Mouse (Mus musculus) adrenal gland, postnatal 4 days (tissue): ENCODE results near the gene Slc17a1. TPM values are rescaled to one million over a fixed set of nuclear protein-coding genes. Genes with fewer than 3 reads are reported as not detected.

Experiments used
- DNase-seq, 2 experiments: peaks; one replicate each; pipeline ENCODE4 v3.0.0; 2021 to 2022; ENCODE audit warnings: low spot score in 2 of 2, mixed read lengths in 2 of 2
- long read RNA-seq, 2 experiments: library from polyadenylated mRNA; stranded (forward); transcript quantifications; one replicate each; pipeline ENCODE4 v2.0.0; 2021
- total RNA-seq, 2 experiments: library from RNA; stranded (reverse); gene quantifications; 2 replicates each; pipeline ENCODE4 v1.2.3; 2021

The Slc17a1 gene
- 1 to 10 TPM in 1 of 2 experiments, under 1 TPM in 1; 0.37 to 5.1 TPM for total RNA-seq
- long read RNA-seq, experiment 1, result 0 reads
- long read RNA-seq, experiment 2, partial matches to known transcripts, result 0 of 9 reads
- long read RNA-seq, experiment 2, other reads (novel, unspliced or antisense), result 2 of 9 reads

- no peak for DNase-seq
Observed at GRCm38 (mm10) chr13:23867405-23867804, at the start of gene Slc17a1. Gene Slc17a1 (plus strand): TSS chr13:23867750.

- DNase-seq, result no peak
Observed at GRCm38 (mm10) chr13:23820179-23820940, 47.2 kb upstream of the Slc17a1 start.

GRCm38 (mm10) chr13:23822213-23822612 lies 45.3 kb upstream of the Slc17a1 start:
- no peak for DNase-seq

- DNase-seq, result no peak
Observed at GRCm38 (mm10) chr13:23826606-23827005, 40.9 kb upstream of the Slc17a1 start.

- no peak for DNase-seq
Observed at GRCm38 (mm10) chr13:23833053-23833452, 34.5 kb upstream of the Slc17a1 start.

GRCm38 (mm10) chr13:23834836-23835235 lies 32.7 kb upstream of the Slc17a1 start:
- no peak for DNase-seq

- no peak for DNase-seq
Observed at GRCm38 (mm10) chr13:23836630-23837029, 30.9 kb upstream of the Slc17a1 start.

GRCm38 (mm10) chr13:23839308-23839707 lies 28.2 kb upstream of the Slc17a1 start, which contains the start of gene Slc17a3:
Gene Slc17a3 (plus strand): TSS chr13:23839434.
- no peak for DNase-seq

GRCm38 (mm10) chr13:23845851-23846250 lies 21.7 kb upstream of the Slc17a1 start:
- no peak for DNase-seq

GRCm38 (mm10) chr13:23849299-23849698 lies 18.3 kb upstream of the Slc17a1 start:
- no peak for DNase-seq

- no peak for DNase-seq
Observed at GRCm38 (mm10) chr13:23856401-23856800, 11.1 kb upstream of the Slc17a1 start.

- no peak for DNase-seq
Observed at GRCm38 (mm10) chr13:23861815-23862214, 5.7 kb upstream of the Slc17a1 start.

- no peak for DNase-seq
Observed at GRCm38 (mm10) chr13:23864711-23865110, 2.8 kb upstream of the Slc17a1 start.

- DNase-seq, result no peak
Observed at GRCm38 (mm10) chr13:23866086-23866710, 1.4 kb upstream of the Slc17a1 start.

GRCm38 (mm10) chr13:23867000-23867399 lies 550 bp upstream of the Slc17a1 start:
- DNase-seq, result no peak

- DNase-seq, result no peak
Observed at GRCm38 (mm10) chr13:23868790-23869533, 1.4 kb downstream of the Slc17a1 start.

- no peak for DNase-seq
Observed at GRCm38 (mm10) chr13:23869996-23870395, 2.4 kb downstream of the Slc17a1 start.

GRCm38 (mm10) chr13:23873141-23873540 lies 5.6 kb downstream of the Slc17a1 start:
- no peak for DNase-seq

GRCm38 (mm10) chr13:23879106-23879505 lies 11.6 kb downstream of the Slc17a1 start:
- no peak for DNase-seq

GRCm38 (mm10) chr13:23879636-23880035 lies 12.1 kb downstream of the Slc17a1 start:
- no peak for DNase-seq

- DNase-seq, result no peak
Observed at GRCm38 (mm10) chr13:23885540-23885939, 18.0 kb downstream of the Slc17a1 start.
